Mouse (Mus musculus): ENCODE data around the gene Col17a1. TPM values are rescaled to one million over a fixed set of nuclear protein-coding genes. Genes with fewer than 3 reads are reported as not detected.

Col17a1 gene
- polyA plus RNA-seq, 1 experiment from 2014 or later, result 0.69 TPM

GRCm38 (mm10) chr19:47667601-47668000 is 24.3 kb downstream of the Col17a1 start:
- Histone ChIP-seq H3K4me3 (no peak overlapping the region), H3K9ac (no peak overlapping the region), H3K9me3 (replicated peaks) (no peaks in the 10 kb centered on the region), H3K36me3 (no peaks in the 10 kb centered on the region), H3K27ac (ENCODE audit: poor library complexity, severe bottlenecking) (no peak overlapping the region), H3K27me3 (replicated peaks) (no peaks in the 10 kb centered on the region), H3K4me2 (no peak overlapping the region), H3K4me1 (replicated peaks) (peaks cover 10% of the 10 kb centered on the region)
- WGBS, result 52% methylated on average over 8 of the region's 8 CpGs
- no peak for ATAC-seq (ENCODE audit: insufficient number of reproducible peaks, low FRiP score)

GRCm38 (mm10) chr19:47659765-47660408 is 32.0 kb downstream of the Col17a1 start:
- ATAC-seq (ENCODE audit: insufficient number of reproducible peaks, low FRiP score), result no peak
- H3K9ac ChIP-seq, result 0 out of 2 replicates have a peak overlapping the region, but pooled peaks have one; percentile 2
- 79% methylated on average over 9 of the region's 9 CpGs for WGBS
- no peak overlapping the region for H3K4me3 ChIP-seq
- H3K9me3 ChIP-seq (replicated peaks), result no peaks in the 10 kb centered on the region
- no peaks in the 10 kb centered on the region; the same call in 1 of the 2 replicates for H3K27me3 ChIP-seq (replicated peaks)
- H3K27ac ChIP-seq (ENCODE audit: poor library complexity, severe bottlenecking), result no peak overlapping the region
- H3K4me2 ChIP-seq, result no peak overlapping the region
- H3K4me1 ChIP-seq (replicated peaks), result peaks cover 14% of the 10 kb centered on the region
- H3K36me3 ChIP-seq, result no peaks in the 10 kb centered on the region

- Histone ChIP-seq H3K27me3 (replicated peaks) (no peaks in the 10 kb centered on the region; the same call in 1 of the 2 replicates), H3K4me3 (no peak overlapping the region), H3K36me3 (no peaks in the 10 kb centered on the region), H3K9me3 (replicated peaks) (no peaks in the 10 kb centered on the region), H3K4me2 (0 out of 2 replicates have a peak overlapping the region, but pooled peaks have one; percentile 10), H3K9ac (peak overlapping the region; percentile 2; the same call in 1 of the 2 replicates), H3K27ac (ENCODE audit: poor library complexity, severe bottlenecking) (peak overlapping the region; percentile 68), H3K4me1 (replicated peaks) (peaks cover 14% of the 10 kb centered on the region)
- WGBS, result 9% methylated on average over 5 of the region's 5 CpGs
- peak; percentile 85 for ATAC-seq (ENCODE audit: insufficient number of reproducible peaks, low FRiP score)
Measured at GRCm38 (mm10) chr19:47658914-47659535, 32.9 kb downstream of the Col17a1 start.

GRCm38 (mm10) chr19:47654896-47655295 is 37.0 kb downstream of the Col17a1 start:
- Histone ChIP-seq H3K9me3 (replicated peaks) (no peaks in the 10 kb centered on the region), H3K4me2 (no peak overlapping the region), H3K4me1 (replicated peaks) (peaks cover 14% of the 10 kb centered on the region), H3K4me3 (no peak overlapping the region), H3K36me3 (no peaks in the 10 kb centered on the region), H3K27ac (ENCODE audit: poor library complexity, severe bottlenecking) (no peak overlapping the region), H3K9ac (no peak overlapping the region), H3K27me3 (replicated peaks) (no peaks in the 10 kb centered on the region; the same call in 1 of the 2 replicates)
- WGBS, result 62% methylated on average over 11 of the region's 11 CpGs
- no peak for ATAC-seq (ENCODE audit: insufficient number of reproducible peaks, low FRiP score)

- WGBS, result 81% methylated on average over 8 of the region's 8 CpGs
- H3K4me1 ChIP-seq (replicated peaks), result 0 out of 2 replicates have a peak, but pooled peaks cover 5% of the 10 kb centered on the region
- peaks cover 4% of the 10 kb centered on the region; the same call in 1 of the 2 replicates for H3K36me3 ChIP-seq
- H3K9ac ChIP-seq, result no peak overlapping the region
- no peak overlapping the region for H3K4me3 ChIP-seq
- H3K27me3 ChIP-seq (replicated peaks), result no peaks in the 10 kb centered on the region; the same call in 1 of the 2 replicates
- H3K9me3 ChIP-seq (replicated peaks), result no peaks in the 10 kb centered on the region
- H3K27ac ChIP-seq (ENCODE audit: poor library complexity, severe bottlenecking), result no peak overlapping the region
- no peak for ATAC-seq (ENCODE audit: insufficient number of reproducible peaks, low FRiP score)
- H3K4me2 ChIP-seq, result no peak overlapping the region
Measured at GRCm38 (mm10) chr19:47653173-47653572, 38.7 kb downstream of the Col17a1 start.

GRCm38 (mm10) chr19:47652255-47652654 is 39.6 kb downstream of the Col17a1 start:
- peaks cover 6% of the 10 kb centered on the region; the same call in 1 of the 2 replicates for H3K36me3 ChIP-seq
- no peak overlapping the region for H3K27ac ChIP-seq (ENCODE audit: poor library complexity, severe bottlenecking)
- no peak overlapping the region for H3K4me2 ChIP-seq
- no peak for ATAC-seq (ENCODE audit: insufficient number of reproducible peaks, low FRiP score)
- 0 out of 2 replicates have a peak, but pooled peaks cover 5% of the 10 kb centered on the region for H3K4me1 ChIP-seq (replicated peaks)
- no peak overlapping the region for H3K9ac ChIP-seq
- H3K4me3 ChIP-seq, result no peak overlapping the region
- 68% methylated on average over 8 of the region's 8 CpGs for WGBS
- no peaks in the 10 kb centered on the region; the same call in 1 of the 2 replicates for H3K27me3 ChIP-seq (replicated peaks)
- H3K9me3 ChIP-seq (replicated peaks), result no peaks in the 10 kb centered on the region

- Histone ChIP-seq H3K4me3 (no peak overlapping the region), H3K36me3 (peaks cover 9% of the 10 kb centered on the region; the same call in 1 of the 2 replicates), H3K4me1 (replicated peaks) (0 out of 2 replicates have a peak, but pooled peaks cover 5% of the 10 kb centered on the region), H3K4me2 (no peak overlapping the region), H3K27me3 (replicated peaks) (no peaks in the 10 kb centered on the region), H3K27ac (ENCODE audit: poor library complexity, severe bottlenecking) (no peak overlapping the region), H3K9me3 (replicated peaks) (no peaks in the 10 kb centered on the region), H3K9ac (no peak overlapping the region)
- WGBS, result 66% methylated on average over 5 of the region's 5 CpGs
- ATAC-seq (ENCODE audit: insufficient number of reproducible peaks, low FRiP score), result no peak
Measured at GRCm38 (mm10) chr19:47651160-47651480, 40.8 kb downstream of the Col17a1 start.

GRCm38 (mm10) chr19:47650366-47651159 is 41.3 kb downstream of the Col17a1 start:
- Histone ChIP-seq H3K4me3 (no peak overlapping the region), H3K36me3 (peaks cover 9% of the 10 kb centered on the region; the same call in 1 of the 2 replicates), H3K4me1 (replicated peaks) (0 out of 2 replicates have a peak, but pooled peaks cover 7% of the 10 kb centered on the region), H3K27me3 (replicated peaks) (no peaks in the 10 kb centered on the region), H3K4me2 (no peak overlapping the region), H3K27ac (ENCODE audit: poor library complexity, severe bottlenecking) (no peak overlapping the region), H3K9ac (no peak overlapping the region), H3K9me3 (replicated peaks) (no peaks in the 10 kb centered on the region)
- WGBS, result 81% methylated on average over 16 of the region's 16 CpGs
- no peak for ATAC-seq (ENCODE audit: insufficient number of reproducible peaks, low FRiP score)

GRCm38 (mm10) chr19:47649071-47649470 is 42.8 kb downstream of the Col17a1 start:
- peaks cover 9% of the 10 kb centered on the region; the same call in 1 of the 2 replicates for H3K36me3 ChIP-seq
- no peak overlapping the region for H3K4me2 ChIP-seq
- no peak overlapping the region for H3K27ac ChIP-seq (ENCODE audit: poor library complexity, severe bottlenecking)
- H3K9me3 ChIP-seq (replicated peaks), result no peaks in the 10 kb centered on the region
- H3K4me1 ChIP-seq (replicated peaks), result peaks cover 19% of the 10 kb centered on the region
- 87% methylated on average over 6 of the region's 6 CpGs for WGBS
- no peak overlapping the region for H3K4me3 ChIP-seq
- H3K27me3 ChIP-seq (replicated peaks), result no peaks in the 10 kb centered on the region
- no peak for ATAC-seq (ENCODE audit: insufficient number of reproducible peaks, low FRiP score)
- H3K9ac ChIP-seq, result no peak overlapping the region

GRCm38 (mm10) chr19:47646508-47647120 is 45.3 kb downstream of the Col17a1 start:
- no peak for ATAC-seq (ENCODE audit: insufficient number of reproducible peaks, low FRiP score)
- 82% methylated on average over 6 of the region's 6 CpGs for WGBS
- H3K9ac ChIP-seq, result no peak overlapping the region
- H3K4me3 ChIP-seq, result no peak overlapping the region
- no peaks in the 10 kb centered on the region for H3K27me3 ChIP-seq (replicated peaks)
- no peak overlapping the region for H3K4me2 ChIP-seq
- peaks cover 18% of the 10 kb centered on the region for H3K4me1 ChIP-seq (replicated peaks)
- no peaks in the 10 kb centered on the region for H3K9me3 ChIP-seq (replicated peaks)
- peaks cover 18% of the 10 kb centered on the region for H3K36me3 ChIP-seq
- H3K27ac ChIP-seq (ENCODE audit: poor library complexity, severe bottlenecking), result no peak overlapping the region
